Mouse (Mus musculus): Measurements from ENCODE around the gene Sgcd. TPM values are rescaled to one million over a fixed set of nuclear protein-coding genes. Genes with fewer than 3 reads are reported as not detected.

The Sgcd gene
- polyA plus RNA-seq, 1 experiment, result 0.18 TPM

DNA sequence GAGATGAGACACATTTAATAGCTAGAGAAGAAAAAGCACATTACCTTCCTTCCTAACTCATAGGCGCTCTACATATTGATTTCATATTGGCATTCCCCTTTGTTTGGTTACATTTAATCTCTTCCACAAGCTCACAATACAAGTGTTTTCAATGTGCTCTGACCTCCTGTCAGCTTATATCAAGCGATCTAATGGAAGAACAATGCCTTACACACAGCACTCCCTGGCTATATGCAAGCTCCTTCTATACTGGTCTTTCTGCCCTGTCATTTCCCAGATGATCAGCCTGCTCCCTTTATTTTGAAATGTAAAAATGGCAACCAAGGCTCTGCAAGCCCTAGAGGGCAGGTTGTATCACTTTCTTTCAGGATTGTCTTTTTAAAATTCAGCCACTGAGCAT lies 881.1 kb downstream of the Sgcd start:
- no peak overlapping the region for H3K27ac ChIP-seq (ENCODE audit: insufficient read depth, low read depth, low read length)
- H3K4me3 ChIP-seq (ENCODE audit: low read depth, low read length), result no peak overlapping the region
- TF ChIP-seq CTCF (IDR thresholded peaks at IDR 0.05; ENCODE audit: extremely low read depth, insufficient read length, insufficient replicate concordance, low read depth, low read length) (no peak), POLR2A (IDR thresholded peaks at IDR 0.05; ENCODE audit: low read depth, low read length) (no peak)
- no peaks in the 10 kb centered on the region for H3K4me1 ChIP-seq (ENCODE audit: control insufficient read depth, insufficient read depth, insufficient read length, low read length)
- H3K27me3 ChIP-seq (ENCODE audit: control insufficient read depth, insufficient read depth, low read length), result no peaks in the 10 kb centered on the region
- 66% methylated on average over 2 of the region's 2 CpGs for whole genome bisulfite sequencing
- H3K36me3 ChIP-seq (ENCODE audit: control insufficient read depth, insufficient read depth, low read length), result no peaks in the 10 kb centered on the region

- Histone ChIP-seq H3K4me1 (ENCODE audit: control insufficient read depth, insufficient read depth, insufficient read length, low read length) (no peaks in the 10 kb centered on the region), H3K27me3 (ENCODE audit: control insufficient read depth, insufficient read depth, low read length) (no peaks in the 10 kb centered on the region), H3K4me3 (ENCODE audit: low read depth, low read length) (no peak overlapping the region), H3K36me3 (ENCODE audit: control insufficient read depth, insufficient read depth, low read length) (no peaks in the 10 kb centered on the region), H3K27ac (ENCODE audit: insufficient read depth, low read depth, low read length) (no peak overlapping the region; the same call in none of the 2 replicates)
- TF ChIP-seq POLR2A (IDR thresholded peaks at IDR 0.05; ENCODE audit: low read depth, low read length) (no peak), CTCF (IDR thresholded peaks at IDR 0.05; ENCODE audit: extremely low read depth, insufficient read length, insufficient replicate concordance, low read depth, low read length) (no peak)
- WGBS, result 24% methylated on average over 5 of the region's 5 CpGs
Measured at GRCm38 (mm10) chr11:47093296-47093912, 895.4 kb downstream of the Sgcd start.

DNA sequence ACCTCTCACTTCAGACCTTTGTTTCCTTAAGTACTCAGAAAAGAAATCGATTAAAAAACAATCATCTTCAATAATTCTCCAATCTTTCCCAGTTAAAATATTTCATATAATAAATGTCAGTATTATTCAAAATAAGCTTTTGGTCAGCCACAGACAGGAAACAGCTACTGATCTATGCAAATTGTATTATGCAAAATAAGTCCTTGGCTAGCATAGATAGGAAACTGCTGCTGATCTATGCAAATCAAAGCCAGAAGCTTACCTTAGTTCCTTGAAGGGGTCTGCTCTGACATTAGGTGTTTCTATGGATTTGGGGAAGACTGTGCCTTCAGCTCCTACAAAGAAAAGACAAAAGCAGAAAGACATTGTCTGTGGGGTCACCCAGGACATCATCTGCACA lies 906.3 kb downstream of the Sgcd start:
- 83% methylated on average over 1 of the region's 1 CpGs for WGBS
- no peaks in the 10 kb centered on the region for H3K4me1 ChIP-seq (ENCODE audit: control insufficient read depth, insufficient read depth, insufficient read length, low read length)
- H3K4me3 ChIP-seq (ENCODE audit: low read depth, low read length), result no peak overlapping the region
- no peaks in the 10 kb centered on the region for H3K27me3 ChIP-seq (ENCODE audit: control insufficient read depth, insufficient read depth, low read length)
- H3K27ac ChIP-seq (ENCODE audit: insufficient read depth, low read depth, low read length), result no peak overlapping the region
- TF ChIP-seq CTCF (IDR thresholded peaks at IDR 0.05; ENCODE audit: extremely low read depth, insufficient read length, insufficient replicate concordance, low read depth, low read length), result no peak
- TF ChIP-seq POLR2A (IDR thresholded peaks at IDR 0.05; ENCODE audit: low read depth, low read length), result no peak
- no peaks in the 10 kb centered on the region for H3K36me3 ChIP-seq (ENCODE audit: control insufficient read depth, insufficient read depth, low read length)

DNA sequence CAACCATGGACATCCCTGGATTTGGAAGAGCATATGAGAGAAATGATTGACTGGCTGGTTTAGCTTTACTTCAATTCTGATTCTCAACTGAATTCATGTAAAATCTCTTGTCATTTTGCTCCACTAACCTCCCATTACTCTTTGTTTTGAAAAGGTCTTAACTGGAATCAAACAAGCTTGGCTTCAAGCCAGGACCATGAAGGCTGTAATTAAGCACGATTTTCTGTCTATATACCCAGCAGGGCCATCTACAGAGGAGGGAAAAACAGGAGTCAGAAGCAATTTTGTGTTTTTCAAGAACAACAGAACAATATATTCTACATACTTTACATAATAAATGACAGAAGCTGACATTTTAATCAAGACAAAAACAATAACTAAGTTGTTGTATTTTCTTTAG lies 915.2 kb downstream of the Sgcd start:
- no peak overlapping the region for H3K27ac ChIP-seq (ENCODE audit: insufficient read depth, low read depth, low read length)
- no peaks in the 10 kb centered on the region for H3K4me1 ChIP-seq (ENCODE audit: control insufficient read depth, insufficient read depth, insufficient read length, low read length)
- WGBS, result 38% methylated on average over 1 of the region's 1 CpGs
- no peaks in the 10 kb centered on the region for H3K36me3 ChIP-seq (ENCODE audit: control insufficient read depth, insufficient read depth, low read length)
- no peak for TF ChIP-seq CTCF (IDR thresholded peaks at IDR 0.05; ENCODE audit: extremely low read depth, insufficient read length, insufficient replicate concordance, low read depth, low read length)
- TF ChIP-seq POLR2A (IDR thresholded peaks at IDR 0.05; ENCODE audit: low read depth, low read length), result no peak
- H3K4me3 ChIP-seq (ENCODE audit: low read depth, low read length), result no peak overlapping the region
- H3K27me3 ChIP-seq (ENCODE audit: control insufficient read depth, insufficient read depth, low read length), result no peaks in the 10 kb centered on the region

DNA sequence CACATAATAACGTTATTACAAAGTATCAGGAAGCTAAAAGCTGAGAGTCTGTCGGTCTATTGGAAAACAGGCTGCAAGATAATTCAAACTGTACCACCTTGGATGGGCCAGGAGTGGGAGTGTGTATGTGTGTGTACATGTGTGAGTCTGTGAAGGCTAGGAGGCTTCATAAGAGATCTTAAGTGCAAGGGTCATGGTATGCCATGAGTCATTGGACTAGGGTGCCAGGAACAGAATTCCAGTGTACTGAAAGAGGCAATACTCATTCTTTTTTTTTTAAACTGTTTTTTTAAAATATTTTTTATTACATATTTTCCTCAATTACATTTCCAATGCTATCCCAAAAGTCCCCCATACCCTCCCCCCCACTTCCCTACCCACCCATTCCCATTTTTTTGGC lies 917.6 kb downstream of the Sgcd start:
- Histone ChIP-seq H3K4me1 (ENCODE audit: control insufficient read depth, insufficient read depth, insufficient read length, low read length) (no peaks in the 10 kb centered on the region), H3K27me3 (ENCODE audit: control insufficient read depth, insufficient read depth, low read length) (no peaks in the 10 kb centered on the region), H3K27ac (ENCODE audit: insufficient read depth, low read depth, low read length) (no peak overlapping the region), H3K4me3 (ENCODE audit: low read depth, low read length) (no peak overlapping the region), H3K36me3 (ENCODE audit: control insufficient read depth, insufficient read depth, low read length) (no peaks in the 10 kb centered on the region)
- TF ChIP-seq CTCF (IDR thresholded peaks at IDR 0.05; ENCODE audit: extremely low read depth, insufficient read length, insufficient replicate concordance, low read depth, low read length), result no peak
- TF ChIP-seq POLR2A (IDR thresholded peaks at IDR 0.05; ENCODE audit: low read depth, low read length), result no peak
- 81% methylated on average over 2 of the region's 2 CpGs for WGBS

DNA sequence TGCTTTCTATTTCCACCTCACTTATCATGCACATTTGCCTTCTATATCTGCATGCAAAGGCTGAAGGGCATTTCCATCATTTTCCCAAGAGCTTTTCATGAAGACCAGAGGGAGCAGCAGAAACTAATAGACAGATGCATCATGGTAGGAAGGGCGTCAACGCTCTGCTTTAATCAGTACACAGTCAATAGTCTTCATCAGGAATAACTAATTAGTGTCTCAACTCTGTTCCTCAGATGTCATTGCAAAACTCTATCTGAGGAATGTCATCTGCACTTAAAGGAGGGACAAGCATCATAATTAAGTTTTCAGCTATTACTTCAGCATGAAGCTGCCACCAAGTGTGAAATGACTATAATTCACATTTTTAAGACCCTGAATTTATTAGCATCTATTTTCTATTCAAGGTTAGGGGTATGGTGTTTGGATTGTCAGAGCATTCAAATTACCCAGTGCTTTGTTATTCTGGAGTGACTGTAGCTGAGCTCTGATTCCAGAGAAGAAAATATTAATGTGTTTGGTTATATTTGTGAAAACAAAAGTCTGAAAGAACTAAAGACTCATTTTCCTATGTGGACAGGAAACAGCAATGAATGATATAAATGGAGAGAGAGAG lies 918.9 kb downstream of the Sgcd start:
- no peak for TF ChIP-seq POLR2A (IDR thresholded peaks at IDR 0.05; ENCODE audit: low read depth, low read length)
- TF ChIP-seq CTCF (IDR thresholded peaks at IDR 0.05; ENCODE audit: extremely low read depth, insufficient read length, insufficient replicate concordance, low read depth, low read length), result no peak
- Histone ChIP-seq H3K36me3 (ENCODE audit: control insufficient read depth, insufficient read depth, low read length) (no peaks in the 10 kb centered on the region), H3K27ac (ENCODE audit: insufficient read depth, low read depth, low read length) (no peak overlapping the region), H3K4me1 (ENCODE audit: control insufficient read depth, insufficient read depth, insufficient read length, low read length) (no peaks in the 10 kb centered on the region), H3K27me3 (ENCODE audit: control insufficient read depth, insufficient read depth, low read length) (no peaks in the 10 kb centered on the region), H3K4me3 (ENCODE audit: low read depth, low read length) (no peak overlapping the region)
- WGBS, result 93% methylated on average over 2 of the region's 2 CpGs

- no peak overlapping the region for H3K27ac ChIP-seq (ENCODE audit: insufficient read depth, low read depth, low read length)
- WGBS, result 61% methylated on average over 4 of the region's 4 CpGs
- no peak for TF ChIP-seq POLR2A (IDR thresholded peaks at IDR 0.05; ENCODE audit: low read depth, low read length)
- TF ChIP-seq CTCF (IDR thresholded peaks at IDR 0.05; ENCODE audit: extremely low read depth, insufficient read length, insufficient replicate concordance, low read depth, low read length), result no peak
- H3K36me3 ChIP-seq (ENCODE audit: control insufficient read depth, insufficient read depth, low read length), result no peaks in the 10 kb centered on the region
- H3K4me3 ChIP-seq (ENCODE audit: low read depth, low read length), result no peak overlapping the region
- H3K27me3 ChIP-seq (ENCODE audit: control insufficient read depth, insufficient read depth, low read length), result no peaks in the 10 kb centered on the region
- H3K4me1 ChIP-seq (ENCODE audit: control insufficient read depth, insufficient read depth, insufficient read length, low read length), result no peaks in the 10 kb centered on the region
Measured at GRCm38 (mm10) chr11:47063690-47064089, 925.1 kb downstream of the Sgcd start.

All from small intestine, adult 2 months (tissue).